Mouse (Mus musculus): Measurements from ENCODE around the gene Actl10.

The Actl10 gene

DNA sequence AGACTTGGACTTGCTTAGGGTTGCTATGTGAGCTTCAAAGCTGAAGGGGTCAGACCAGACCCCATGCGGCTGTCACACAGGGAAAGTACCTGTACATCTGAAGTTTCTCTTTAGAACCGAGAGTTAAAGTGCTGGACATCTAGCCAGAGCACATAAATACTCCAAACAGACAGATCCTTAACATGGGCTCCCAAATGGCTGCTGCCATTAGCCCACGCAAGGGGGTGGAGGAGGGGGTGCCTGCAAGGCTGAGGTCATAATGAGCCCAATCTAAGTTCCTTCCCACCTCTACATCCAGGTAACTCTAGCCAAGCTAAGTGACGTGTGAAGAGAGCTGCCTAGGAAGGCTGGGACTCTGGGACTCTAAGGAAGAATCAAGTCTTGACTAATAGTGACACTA is at the start of gene Actl10:
Gene Actl10, plus strand, starts transcription at position 301 of the 400 bp plus-strand sequence.
- DNase-seq, result peak; percentile 30 to 32

- DNase-seq, result no peak
These were observed 44.5 kb upstream of the Actl10 start for GRCm38 (mm10) chr2:154507076-154507475.

- peak; percentile 76 to 84 for DNase-seq
These were observed 43.9 kb upstream of the Actl10 start for GRCm38 (mm10) chr2:154507566-154508283.

- DNase-seq, result peak in 1 of 2 experiments; percentile 5
These were observed 43.1 kb upstream of the Actl10 start for GRCm38 (mm10) chr2:154508450-154508849.

DNA sequence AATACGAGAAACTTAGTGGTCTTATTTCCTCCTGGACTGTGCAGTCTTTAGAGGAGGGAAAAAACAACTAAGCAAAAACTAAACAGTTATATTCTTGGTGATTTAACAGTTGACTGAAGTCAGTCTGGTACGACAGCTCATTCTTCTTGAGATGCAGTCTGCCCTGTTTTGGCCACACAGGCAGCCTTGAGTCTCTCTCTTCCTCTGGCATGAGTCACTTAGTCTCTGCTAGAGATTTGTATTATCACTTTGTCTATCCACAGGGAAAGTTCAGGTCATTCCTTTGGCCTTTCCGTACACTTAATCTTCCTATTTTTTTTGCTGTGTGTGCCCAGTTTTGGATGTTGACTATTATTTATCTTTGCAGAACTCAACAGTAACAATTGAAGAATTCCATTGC is 41.4 kb upstream of the Actl10 start:
- DNase-seq, result no peak

GRCm38 (mm10) chr2:154516944-154517343 is 34.6 kb upstream of the Actl10 start:
- DNase-seq, result no peak

DNA sequence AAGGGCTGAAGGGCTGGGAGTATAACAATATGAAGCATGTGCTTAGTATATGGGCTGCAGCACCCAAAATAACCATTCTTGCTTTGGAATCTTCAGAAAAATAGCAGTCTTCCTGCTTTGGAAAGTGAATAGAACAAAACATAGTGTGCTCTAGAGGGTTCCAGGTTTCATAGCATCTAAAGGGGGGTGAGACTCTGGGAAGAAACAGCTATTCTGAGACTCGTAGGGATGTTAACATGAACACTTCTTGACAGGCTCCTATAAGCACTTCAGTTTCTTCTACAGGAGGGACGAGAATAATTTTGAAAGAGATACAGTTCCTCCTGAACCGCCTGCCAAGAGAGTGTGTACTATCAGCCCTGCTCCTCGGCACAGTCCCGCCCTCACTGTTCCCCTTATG is 34.2 kb upstream of the Actl10 start:
- DNase-seq, result no peak

GRCm38 (mm10) chr2:154521449-154521848 is 30.1 kb upstream of the Actl10 start:
- DNase-seq, result peak in 1 of 2 experiments; percentile 21

DNA sequence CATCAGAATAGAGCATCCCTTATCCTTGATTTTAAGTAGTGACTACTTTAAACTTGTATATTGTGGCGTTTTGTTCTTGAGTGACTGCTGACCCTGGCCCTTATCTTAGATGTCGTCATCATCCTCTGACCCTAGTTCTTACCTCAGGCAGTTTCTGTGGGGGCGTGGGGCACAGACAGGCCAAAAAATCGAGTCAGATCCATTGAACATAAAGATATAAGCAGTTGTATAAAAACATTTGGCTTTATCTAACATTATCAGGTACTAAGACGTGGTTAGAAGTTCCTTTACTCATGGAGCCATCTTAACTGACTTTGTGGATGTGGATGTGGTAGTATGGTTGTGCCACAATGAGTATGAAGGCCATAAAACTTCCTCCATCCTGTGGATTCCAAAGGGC is 29.2 kb upstream of the Actl10 start:
- DNase-seq, result no peak

DNA sequence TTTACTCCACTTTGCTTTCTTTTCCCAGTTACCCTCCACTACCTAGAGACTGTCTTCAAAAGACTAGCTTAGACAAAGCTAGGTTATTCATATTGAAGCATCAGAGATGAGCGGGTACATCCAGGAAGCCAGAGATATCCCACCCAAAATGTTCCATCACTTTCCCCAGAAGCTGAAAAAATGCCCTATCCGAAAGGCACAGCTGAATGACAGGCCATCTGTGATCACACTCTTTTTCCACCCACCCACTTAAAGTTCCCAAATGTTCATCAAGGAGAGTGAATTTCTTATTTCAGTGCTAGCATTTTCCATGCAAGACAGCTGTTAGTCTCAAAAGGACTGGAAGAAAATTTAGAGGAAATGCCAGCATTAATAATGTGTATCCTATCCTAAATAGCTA is 26.3 kb upstream of the Actl10 start:
- no peak for DNase-seq

DNA sequence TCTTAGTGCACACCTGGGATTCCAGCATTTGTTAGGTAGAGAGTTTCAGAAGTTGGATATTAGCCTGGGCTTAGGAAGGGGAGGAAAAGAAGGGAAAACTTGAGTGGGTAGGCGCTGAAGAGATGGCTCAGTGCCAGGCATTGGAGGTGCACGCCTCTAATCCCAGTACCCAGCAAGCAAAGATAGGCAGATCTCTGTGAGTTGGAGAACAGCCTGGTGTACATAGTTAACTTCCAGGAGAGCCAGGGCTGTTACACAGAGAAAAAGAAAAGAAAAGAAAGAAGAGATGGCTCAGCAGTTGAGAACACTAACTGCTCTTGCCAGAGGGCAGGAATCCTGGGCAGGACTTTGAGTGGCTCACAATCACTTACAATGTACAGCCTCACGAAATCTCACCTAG is 25.0 kb upstream of the Actl10 start:
- DNase-seq, result peak in 1 of 2 experiments; percentile 26

DNA sequence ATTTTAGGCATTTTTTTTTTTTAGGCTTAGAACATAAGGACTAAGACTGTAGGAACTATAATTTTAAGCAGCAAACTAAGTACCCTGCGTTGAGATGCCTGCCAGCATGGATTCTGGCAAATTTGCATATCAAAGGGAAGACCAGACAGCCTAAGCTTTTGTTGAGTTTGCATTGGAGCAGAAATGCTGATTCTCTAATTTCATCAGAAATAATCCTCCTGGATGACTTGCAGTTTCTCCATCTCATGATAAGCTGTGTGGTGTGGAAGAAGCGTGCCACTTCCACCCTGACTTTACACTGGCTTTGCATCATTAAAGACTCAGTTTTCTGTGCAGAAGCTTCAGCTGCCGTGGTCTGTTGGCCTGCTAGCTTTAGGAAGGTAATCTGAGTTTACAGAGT is 18.7 kb upstream of the Actl10 start:
- DNase-seq, result no peak

DNA sequence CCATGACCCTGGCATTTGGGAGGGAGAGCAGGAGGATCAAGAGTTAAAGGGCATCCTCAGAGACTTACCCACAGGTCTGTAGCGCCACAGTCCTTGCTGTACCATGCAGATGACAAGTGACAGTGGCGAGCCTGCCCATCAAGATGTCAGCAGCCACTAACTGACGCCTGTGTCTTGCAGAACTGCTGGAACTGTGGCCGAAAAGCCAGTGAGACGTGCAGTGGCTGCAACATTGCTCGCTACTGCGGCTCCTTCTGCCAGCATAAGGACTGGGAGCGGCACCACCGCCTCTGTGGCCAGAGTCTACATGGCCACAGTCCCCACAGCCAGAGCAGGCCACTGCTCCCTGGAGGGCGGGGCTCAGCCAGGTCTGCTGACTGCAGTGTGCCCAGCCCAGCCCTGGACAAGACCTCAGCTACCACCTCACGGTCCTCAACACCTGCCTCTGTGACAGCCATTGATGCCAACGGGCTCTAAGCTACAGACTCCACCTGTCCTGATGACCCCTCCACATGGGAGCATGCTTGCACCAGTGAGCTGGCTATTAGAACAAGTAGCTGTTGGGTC is 16.8 kb upstream of the Actl10 start:
- no peak for DNase-seq

GRCm38 (mm10) chr2:154538310-154538709 is 13.3 kb upstream of the Actl10 start:
- DNase-seq, result peak; percentile 59 to 60

DNA sequence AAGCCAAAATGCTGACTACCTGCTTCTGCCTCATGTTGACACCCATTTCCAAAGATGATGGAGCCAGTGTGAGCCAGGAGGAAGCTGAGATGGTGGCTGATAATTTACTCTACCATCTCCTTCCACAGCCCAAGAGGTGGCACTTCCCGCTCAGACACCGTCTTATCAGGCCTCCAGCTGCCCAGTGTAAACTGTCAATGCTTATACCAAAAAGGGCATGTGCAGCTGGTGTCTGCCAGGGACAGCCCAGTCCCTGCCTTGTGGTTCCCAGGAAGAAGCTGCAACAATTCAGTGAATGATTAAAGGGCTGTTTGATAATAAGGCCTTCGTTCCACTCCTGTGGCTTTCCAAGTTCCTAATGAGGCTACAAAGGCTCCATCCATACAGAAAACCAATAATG is 12.9 kb upstream of the Actl10 start:
- DNase-seq, result peak in 1 of 2 experiments; percentile 20

GRCm38 (mm10) chr2:154539720-154540119 is 11.9 kb upstream of the Actl10 start:
- peak; percentile 81 to 82 for DNase-seq

- DNase-seq, result peak in 1 of 2 experiments; percentile 23
These were observed 9.9 kb upstream of the Actl10 start for GRCm38 (mm10) chr2:154541630-154542029.

DNA sequence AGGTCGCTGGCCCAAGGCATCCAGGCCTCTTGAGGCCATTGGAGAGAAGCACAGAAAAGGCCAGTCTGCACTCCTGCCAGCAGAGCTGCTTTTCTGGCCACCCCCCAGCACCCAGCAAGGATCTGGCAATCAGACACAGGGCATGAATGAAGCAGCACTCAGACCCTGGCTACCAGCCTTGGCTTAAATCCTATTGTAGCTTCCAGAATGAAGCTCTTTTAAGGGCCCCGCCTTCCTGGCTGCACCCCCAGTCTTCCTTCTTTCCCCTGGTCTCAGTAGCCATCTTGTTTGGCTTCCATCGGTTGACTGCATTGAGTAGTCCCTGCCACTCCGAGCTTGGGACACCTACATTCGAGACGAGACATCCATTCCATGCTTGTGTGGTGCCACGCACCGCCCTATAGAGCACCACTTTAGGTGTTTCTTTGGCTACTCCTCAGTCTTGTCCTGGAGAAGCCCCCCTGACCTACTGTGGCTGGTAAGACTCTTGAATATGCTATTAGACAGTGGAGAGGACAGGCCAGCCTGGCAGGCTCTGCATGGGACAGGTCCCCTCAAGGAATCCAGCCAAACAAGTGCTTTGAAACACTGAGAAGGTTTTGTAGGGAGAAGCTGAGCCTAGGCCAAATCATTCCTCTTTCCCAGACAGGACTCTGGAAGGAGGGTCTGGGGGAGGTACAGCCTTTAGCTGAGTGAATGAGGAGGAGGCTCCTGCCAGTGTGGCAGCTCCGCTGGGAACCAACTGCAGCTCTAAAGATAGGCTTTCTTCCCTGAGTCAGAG is 7.8 kb upstream of the Actl10 start:
- peak; percentile 99 for DNase-seq

DNA sequence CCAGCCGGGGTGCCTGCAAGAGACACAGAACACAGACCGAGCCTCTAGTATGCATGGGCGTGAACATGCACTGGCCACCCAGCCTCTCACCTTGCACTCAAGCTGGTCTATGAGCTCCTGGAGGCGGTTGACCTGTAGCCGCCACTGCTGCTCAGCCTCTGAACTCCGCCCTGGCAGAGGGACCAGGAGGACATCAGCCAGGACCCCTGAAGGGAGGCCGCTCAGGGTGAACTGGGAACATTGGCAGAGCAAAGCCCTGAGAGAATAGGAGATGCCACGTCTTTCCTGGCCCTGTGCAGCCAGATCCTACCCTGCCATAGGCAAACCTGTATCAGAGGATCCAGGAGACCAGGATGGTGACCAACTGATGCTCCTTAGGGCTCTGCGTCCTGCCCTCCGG is 4.9 kb upstream of the Actl10 start, which contains the start of gene 1700003F12Rik:
Gene 1700003F12Rik, plus strand, starts transcription at position 375 of the 400 bp plus-strand sequence.
- peak; percentile 56 to 65 for DNase-seq

DNA sequence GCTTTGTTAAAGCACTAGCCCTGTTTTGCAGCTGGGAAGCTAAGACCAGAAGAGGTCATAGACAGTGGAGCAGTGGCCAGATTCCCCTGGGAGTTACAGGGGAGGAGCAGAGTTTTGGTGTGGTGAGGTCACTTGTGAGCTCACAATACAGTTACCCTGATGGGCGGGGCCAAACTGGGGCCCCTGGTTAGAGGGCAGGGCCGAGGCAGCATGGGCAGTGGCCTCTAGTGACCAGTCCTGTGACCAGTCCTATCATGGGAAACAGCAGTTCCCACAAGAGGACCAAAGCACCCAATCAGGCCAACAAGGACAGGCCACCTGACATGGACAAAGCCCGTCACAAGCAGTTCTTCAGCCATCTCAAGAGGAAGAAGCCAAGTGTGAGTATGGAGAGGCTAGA is 2.9 kb upstream of the Actl10 start:
- peak; percentile 49 to 58 for DNase-seq

GRCm38 (mm10) chr2:154549127-154549885 is 2.3 kb upstream of the Actl10 start:
- DNase-seq, result peak; percentile 82 to 86

DNA sequence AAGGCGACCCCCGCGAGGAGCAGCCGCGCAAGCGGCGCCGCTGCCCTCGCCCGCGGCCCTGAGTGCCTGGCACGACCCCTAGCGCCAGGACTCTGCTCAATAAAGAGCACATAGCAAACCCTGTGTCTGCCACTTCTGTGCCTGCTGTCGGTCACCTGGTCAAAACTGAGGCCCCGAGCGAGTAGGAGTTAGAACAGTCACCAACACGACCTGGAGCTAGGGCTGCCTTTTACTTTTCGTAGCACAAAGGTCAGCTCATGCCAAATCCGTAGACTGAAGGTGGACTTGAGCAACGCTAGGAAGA is 1.7 kb upstream of the Actl10 start:
- no peak for DNase-seq

- DNase-seq, result peak; percentile 52 to 61
These were observed 639 bp upstream of the Actl10 start for GRCm38 (mm10) chr2:154550937-154551336.
